Mouse (Mus musculus) urinary bladder, postnatal 36 days (tissue): ENCODE data around the gene Mybpc3.

ENCODE experiments used
- DNase-seq, 2 experiments: peaks; one replicate each; pipeline ENCODE4 v3.0.0; 2022; ENCODE audit warnings: low spot score in 2 of 2, mixed read lengths in 1 of 2

The Mybpc3 gene

GRCm38 (mm10) chr2:91117585-91118275, at the start of gene Mybpc3:
Mybpc3 (plus strand) TSS chr2:91118144.
- no peak for DNase-seq

DNA sequence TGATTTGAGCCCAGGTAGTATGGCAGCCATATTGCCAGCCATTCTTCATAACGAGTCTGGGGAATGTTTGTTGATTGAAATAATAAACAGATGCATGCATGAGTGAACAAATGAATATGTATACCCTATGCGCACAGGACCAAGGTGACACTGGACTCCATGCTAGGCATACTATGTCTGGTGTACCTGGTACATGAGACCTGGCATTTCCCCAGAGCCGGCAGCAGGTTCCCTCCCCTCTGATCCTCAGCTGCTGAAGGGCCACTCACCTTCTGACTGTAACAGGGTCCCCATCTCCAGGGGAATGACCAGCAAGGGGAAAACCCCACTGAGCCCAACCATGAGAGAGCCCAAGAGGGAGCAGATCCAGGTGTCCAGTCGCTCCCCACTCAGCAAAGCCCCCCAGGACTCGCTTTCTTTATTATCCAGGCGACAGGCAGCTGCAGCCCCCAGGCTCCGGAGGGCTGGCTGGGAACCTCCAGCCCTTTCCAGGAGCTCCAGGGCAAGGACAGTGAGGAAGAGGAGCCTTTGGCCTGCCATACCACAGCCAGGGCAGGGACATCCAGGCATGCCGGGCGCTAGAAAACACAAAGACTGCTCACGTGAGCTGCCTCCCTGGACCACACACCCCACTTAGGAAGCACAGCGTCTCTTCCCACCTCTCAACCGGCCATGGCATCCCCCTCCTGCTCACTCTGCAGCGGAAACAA, 49.6 kb upstream of the Mybpc3 start:
- no peak for DNase-seq

- no peak for DNase-seq
These were observed 49.1 kb upstream of the Mybpc3 start for GRCm38 (mm10) chr2:91068872-91069165.

DNA sequence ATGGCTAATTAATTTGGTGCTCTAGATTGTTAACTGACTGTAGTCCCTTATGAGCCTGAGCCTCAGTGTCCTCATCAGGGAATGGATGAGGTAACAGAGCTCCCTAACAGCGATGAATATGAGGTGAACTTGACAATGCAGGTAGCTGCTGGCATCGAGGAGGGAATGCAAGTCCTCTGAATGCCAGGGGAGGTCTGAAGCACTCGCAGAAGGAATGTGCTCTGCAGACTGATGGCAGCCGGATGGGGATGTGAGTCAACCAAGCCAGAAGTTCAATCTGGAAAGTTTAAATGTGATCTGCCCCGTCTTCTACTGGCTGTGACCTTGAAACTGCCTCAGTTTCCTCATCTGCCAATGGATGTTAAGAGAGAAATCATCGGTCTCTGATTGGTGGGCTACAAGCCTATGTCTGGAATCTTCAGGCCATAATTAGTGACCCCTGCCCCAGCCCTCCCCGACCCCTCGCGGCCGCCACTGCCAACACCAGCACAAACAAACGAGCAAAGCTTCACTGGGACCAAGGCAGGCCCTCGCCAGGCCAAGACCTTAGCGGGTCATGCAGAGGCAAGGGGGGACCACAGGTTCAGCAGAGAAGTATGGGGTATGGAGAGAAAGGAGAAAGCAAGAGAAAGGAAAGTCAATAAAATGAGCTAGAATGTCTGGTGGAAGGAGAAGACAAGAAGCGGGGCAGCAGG, 48.5 kb upstream of the Mybpc3 start:
- no peak for DNase-seq

- DNase-seq: peak; percentile 97
These were observed 47.7 kb upstream of the Mybpc3 start, which contains the start of gene Slc39a13 for GRCm38 (mm10) chr2:91070076-91070800. Slc39a13 (minus strand) TSS chr2:91070417.

GRCm38 (mm10) chr2:91071059-91071458, 46.9 kb upstream of the Mybpc3 start:
- no peak for DNase-seq

DNA sequence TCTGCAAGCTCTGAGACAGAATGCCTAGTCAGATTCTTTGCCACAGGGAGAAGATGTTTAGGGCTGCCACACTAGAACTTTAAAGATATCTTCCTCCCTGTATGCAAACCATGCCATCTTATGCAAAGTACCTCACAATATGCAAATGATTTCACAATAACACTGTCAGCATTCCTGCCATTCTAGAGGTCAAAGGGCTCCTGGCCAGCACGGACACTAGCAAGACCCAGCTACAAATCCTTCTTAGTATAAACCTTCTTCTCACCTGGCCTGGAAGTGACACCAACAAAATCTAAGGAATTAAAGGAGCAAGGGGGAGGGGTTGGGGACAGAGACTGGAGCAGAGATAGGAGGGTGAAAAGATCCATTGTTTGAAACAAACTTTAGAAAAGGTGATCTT, 45.9 kb upstream of the Mybpc3 start:
- no peak for DNase-seq

- DNase-seq: no peak
These were observed 40.0 kb upstream of the Mybpc3 start for GRCm38 (mm10) chr2:91077957-91078313.

DNA sequence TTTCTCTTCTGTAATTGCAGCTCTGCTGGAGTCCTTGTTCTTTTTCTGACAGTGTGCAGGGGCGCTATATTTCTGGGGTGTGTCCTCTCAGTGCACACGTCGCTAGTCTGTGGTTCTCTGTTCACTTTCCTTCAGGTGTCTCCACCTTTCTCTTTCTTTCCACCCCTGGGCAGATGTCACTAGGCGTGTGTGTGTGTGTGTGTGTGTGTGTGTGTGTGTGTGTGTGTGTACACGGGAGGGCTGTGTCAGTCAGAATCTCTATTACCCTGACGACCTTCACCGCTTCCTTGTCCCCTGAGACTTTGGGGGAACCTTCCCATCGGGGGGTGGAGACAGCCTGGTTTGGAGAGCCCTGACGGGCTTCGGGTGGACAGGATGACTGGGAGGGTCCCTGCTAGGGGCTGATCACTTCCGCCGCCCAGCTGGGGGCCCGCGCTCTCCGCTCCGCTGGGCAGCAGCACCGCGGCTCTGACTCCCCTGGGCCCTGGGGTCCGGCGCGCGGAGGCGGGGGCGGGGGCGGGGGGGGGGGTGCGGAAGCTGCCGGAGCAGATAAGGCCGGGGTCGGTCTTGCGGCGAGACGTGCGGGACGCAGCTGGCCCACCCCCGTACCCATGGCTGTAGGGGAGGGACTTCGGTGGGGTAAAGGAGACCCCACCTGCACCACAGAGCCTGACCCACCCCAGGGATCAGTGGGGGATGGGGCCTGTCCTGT, 39.5 kb upstream of the Mybpc3 start:
- no peak for DNase-seq

GRCm38 (mm10) chr2:91079026-91079384, 38.9 kb upstream of the Mybpc3 start:
- no peak for DNase-seq

DNA sequence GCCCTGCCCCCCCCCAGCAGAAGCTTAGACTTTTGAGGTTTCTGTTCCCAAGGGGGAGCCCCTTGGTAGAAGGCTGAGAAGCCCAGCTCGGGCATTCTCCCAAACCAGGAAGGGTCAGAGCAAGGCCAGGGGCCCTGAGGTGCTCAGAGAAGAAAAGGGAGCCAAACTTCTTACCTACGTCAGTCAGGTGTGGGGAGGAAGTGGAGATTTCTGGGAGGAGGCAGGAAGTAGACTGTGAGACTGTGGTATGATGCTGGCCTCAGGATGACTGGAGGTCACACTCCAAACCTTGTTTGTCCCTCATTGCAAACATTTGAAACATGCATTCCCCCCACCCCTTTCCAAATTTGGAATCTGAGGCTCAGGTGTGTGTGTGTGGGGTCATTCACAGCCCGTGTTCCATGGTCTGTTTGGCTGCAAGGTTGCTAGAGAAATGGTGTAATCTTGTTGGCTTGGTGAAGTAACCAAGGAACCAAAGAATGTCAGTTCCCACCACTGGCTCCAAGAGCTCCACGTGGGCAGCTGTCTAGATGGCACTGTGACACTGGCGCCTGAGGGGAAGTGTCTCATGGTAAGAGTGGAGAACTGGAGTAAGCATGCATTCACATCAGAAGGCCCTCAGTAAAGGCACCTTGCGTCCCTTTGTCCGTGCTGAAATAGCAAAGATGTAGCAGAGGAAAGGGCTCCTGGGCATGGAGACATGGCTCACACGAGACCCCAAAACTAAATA, 37.0 kb upstream of the Mybpc3 start:
- no peak for DNase-seq

DNA sequence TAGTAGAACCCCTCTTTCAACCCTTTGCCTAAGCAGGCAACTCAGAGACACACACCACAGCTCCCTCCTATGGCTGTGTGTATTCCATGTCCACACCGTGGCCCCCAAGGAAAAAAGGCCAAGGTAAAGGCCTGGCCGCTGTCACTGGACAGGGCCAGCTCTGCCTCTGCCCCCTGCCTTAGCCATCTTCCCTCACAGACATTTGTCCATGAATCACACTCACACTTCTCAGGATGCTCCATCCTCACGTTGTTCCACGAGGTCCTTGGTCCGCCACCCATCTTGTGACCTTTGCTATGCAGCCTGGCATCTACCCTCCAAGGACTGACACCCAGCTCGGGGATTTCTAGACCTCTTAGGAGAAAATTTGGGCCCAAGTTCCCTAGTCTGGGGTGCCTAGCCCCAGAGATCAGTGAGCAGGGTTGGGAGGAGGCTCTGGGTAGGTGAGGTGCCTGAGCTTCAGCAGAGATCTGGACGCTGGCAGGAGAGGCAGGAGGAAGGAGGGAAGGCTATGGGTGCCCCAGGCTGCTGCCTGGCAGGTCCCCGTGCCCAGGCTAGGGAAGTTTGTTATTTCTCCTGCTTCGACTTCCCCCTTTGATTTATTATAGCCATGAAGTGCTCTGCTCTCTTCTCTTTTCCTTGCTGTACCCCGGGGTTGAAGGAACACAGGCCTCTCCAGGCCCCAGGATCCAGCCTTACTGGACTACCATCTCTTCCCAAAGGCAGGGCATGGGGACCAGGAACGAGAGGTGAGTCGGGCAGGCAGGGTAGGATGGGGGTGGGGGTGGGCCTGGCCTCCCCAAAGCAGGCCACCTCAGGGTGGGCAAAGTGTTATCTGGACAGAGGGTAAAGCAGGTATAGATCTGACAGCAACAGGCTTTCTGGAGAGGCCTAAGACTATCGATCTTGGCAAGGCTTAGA, 35.9 kb upstream of the Mybpc3 start, which contains the start of gene Spi1:
TSS of gene Spi1 (plus strand) at position 616 of the 921 bp plus-strand sequence.
- DNase-seq: no peak

DNA sequence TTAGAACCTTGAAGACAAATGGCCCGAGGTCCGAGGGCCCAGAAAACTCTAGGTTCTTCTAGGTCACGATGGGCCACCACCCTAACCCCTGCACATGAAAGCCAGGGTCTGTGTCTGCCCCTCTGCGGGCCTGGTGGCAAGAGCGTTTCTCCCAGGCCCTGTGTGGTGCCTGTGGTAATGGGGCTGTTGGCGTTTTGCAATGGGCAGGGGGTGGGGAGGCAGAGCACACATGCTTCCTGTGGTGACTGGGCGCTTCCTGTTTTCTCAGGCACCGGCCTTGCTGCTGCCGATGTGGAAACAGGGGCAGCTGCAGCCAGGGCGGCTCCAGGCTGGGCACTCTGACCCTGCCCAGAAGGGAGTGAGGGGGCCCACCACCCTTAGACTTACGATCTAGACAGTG, 35.1 kb upstream of the Mybpc3 start:
- no peak for DNase-seq

DNA sequence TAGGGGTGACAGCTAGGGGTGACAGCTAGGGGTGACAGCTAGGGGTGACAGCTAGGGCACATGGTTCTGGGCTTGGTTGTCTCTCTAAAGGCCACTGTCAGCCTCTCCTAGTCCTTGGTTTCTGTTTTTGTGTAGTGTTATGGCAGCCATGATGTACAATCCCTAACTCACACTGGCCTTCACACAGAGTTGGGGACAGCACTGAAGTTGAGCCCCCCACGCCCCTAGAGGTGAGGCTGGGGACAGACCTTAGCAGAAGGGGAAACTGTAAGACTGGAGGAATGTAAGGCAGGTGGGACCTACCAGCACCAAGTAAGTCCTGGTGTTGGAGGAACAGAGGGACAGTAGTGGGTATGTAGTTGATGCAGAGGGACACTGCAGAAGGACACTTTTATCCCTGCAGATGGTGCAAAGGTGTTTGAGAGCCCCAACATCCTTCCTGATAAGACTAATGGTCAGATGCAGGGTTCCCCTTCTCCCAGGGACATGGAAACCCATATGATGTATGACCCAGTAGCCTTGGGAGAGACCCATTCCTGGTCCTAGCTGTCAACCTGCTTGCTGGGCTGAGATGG, 34.5 kb upstream of the Mybpc3 start:
- no peak for DNase-seq

DNA sequence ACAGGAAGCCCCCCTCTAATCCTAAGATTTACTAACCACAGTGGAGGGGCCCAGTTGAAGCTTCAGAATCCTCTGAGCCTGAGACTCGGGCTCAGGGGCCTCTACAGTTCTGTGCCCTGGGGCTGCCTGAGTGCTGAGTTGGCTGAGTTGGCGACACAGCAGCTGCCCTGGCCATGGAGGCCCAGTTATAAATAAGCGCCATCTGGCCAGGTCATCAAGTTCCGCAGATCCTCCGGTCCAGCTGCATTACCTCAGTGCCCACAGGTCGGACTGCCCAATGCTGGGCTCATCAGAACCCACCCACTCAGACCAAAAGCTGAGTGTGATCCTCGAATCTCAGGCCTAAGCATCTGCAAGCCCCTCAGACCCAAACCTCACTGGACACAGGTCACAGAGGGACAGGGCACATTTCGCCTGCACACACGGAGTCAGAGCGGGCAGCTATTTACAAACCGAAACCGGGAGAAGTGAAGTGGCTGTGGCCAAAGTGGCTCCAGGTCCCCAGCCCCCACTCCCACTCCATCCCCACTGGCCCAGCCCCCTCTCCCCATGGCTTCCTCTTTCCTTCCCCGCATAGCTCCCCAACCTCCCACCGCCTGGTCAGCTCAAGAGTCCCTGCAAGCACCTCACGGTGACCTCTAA, 33.6 kb upstream of the Mybpc3 start:
- no peak for DNase-seq

DNA sequence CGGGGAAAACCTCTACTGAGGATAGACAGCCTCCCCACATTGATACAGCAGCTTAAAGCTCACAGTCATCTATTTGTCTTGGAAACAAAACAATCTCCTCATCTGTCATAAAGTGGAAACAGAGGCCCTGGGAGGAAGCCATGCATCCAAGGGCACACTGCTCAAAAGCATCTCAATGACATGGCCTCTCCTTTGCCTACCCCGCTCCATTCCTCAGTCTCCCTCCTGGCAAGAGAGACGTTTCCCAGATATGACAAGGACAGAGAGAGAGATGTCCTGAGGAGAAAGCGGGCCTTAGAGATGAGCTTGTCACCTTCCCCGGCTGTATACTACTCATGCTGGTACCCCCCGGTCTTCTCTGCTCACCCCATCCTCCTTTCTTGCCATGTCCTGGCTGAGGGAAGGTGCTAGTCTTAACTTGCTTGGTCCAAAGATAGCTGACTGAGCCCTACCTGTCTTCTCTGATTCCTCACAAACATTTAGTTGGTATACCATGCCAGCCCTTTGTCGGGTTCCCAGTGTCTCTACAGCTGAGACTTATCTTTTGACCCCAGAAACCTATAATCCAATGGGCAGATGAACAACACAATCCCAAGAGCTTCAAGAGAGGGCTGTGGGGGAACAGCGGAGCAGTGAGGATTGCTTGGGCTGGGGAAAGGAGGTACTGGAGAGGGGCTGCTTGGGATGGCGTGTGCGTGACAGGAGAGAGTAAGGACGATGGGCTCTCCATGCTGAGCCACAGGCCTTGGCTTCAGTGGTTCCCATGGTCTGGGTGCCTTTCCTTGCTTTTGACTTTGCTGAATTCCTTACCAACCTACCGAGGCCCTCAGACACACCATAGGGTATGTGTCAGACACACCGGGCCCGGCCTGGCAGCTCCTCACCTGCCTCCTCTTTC, 32.2 kb upstream of the Mybpc3 start:
- DNase-seq: no peak

GRCm38 (mm10) chr2:91086392-91087237, 31.3 kb upstream of the Mybpc3 start:
- no peak for DNase-seq
